Mouse (Mus musculus) forebrain, postnatal 0 days (tissue): Measurements from ENCODE around the gene Selenof. TPM values are rescaled to one million over a fixed set of nuclear protein-coding genes. Genes with fewer than 3 reads are reported as not detected.

Experiments
- ATAC-seq: fragments of 200-750 bp; cut with Nextera tagmentation; 2 replicates; pipeline ENCODE4 v1.8.0; 2017; ENCODE audit warnings: mild to moderate bottlenecking, moderate library complexity
- DNase-seq: peaks from one replicate; pipeline ENCODE4 v3.0.0-alpha.2; 2015
- H3K27ac ChIP-seq: fragments of 300-500 bp; sonication (generic); 2 replicates; pipeline ENCODE4 v1.5.1; 2014; ENCODE audit warnings: low read depth, mild to moderate bottlenecking, antibody characterized with exemption, low read length, moderate library complexity, mixed read lengths
- H3K27me3 ChIP-seq: fragments of 300-500 bp; sonication (generic); 2 replicates; pipeline ENCODE4 v1.6.1; 2014; ENCODE audit warnings: mild to moderate bottlenecking, low read length, mixed read lengths; ENCODE audit not compliant: insufficient read depth
- H3K36me3 ChIP-seq: fragments of 300-500 bp; sonication (generic); 2 replicates; pipeline ENCODE4 v1.6.1; 2014; ENCODE audit warnings: mild to moderate bottlenecking, moderate library complexity; ENCODE audit not compliant: insufficient read depth
- H3K4me1 ChIP-seq: fragments of 300-500 bp; sonication (generic); 2 replicates; pipeline ENCODE4 v1.6.1; 2014; ENCODE audit warnings: antibody characterized with exemption; ENCODE audit not compliant: insufficient read depth
- H3K4me2 ChIP-seq: fragments of 300-500 bp; sonication (generic); 2 replicates; pipeline ENCODE4 v1.6.1; 2014; ENCODE audit warnings: low read depth, mild to moderate bottlenecking, moderate library complexity
- H3K4me3 ChIP-seq: fragments of 300-500 bp; sonication (generic); 2 replicates; pipeline ENCODE4 v1.5.1; 2014; ENCODE audit warnings: low read depth, low read length, mixed read lengths
- H3K9ac ChIP-seq: fragments of 300-500 bp; sonication (generic); 2 replicates; pipeline ENCODE4 v1.6.1; 2014; ENCODE audit warnings: mild to moderate bottlenecking
- H3K9me3 ChIP-seq: fragments of 300-500 bp; sonication (generic); 2 replicates; pipeline ENCODE4 v1.6.1; 2016; ENCODE audit warnings: low read length
- CTCF ChIP-seq: sonication (generic); IDR thresholded peaks from 2 replicates; pipeline ENCODE4 v1.5.1; 2016; ENCODE audit warnings: antibody characterized with exemption, control low read depth, low read depth
- WGBS: fragments of 180-500 bp; shearing (Covaris S2); extraction: QIAGEN DNeasy Blood & Tissue Kit; methylation state at CpG from one replicate; pipeline ENCODE4 v1.1.7; 2014; 5-methylcytosine and 5-hydroxymethylcytosine counted together
- polyA plus RNA-seq: library from polyadenylated mRNA; unstranded; fragments of >200 nt; fragmentation: Nextera tagmentation; extraction: Ambion mirVana; gene quantifications from 2 replicates; pipeline ENCODE4 v1.2.1, GENCODE M21; 2015
- total RNA-seq: library from RNA; depleted of rRNA; stranded (reverse); fragments of >200 nt; gene quantifications from 2 replicates; pipeline ENCODE4 v1.2.3, GENCODE M21; 2014

Selenof gene
- total and polyA plus RNA-seq, 2 experiments from 2014 or later, result 347 to 660 TPM

DNA sequence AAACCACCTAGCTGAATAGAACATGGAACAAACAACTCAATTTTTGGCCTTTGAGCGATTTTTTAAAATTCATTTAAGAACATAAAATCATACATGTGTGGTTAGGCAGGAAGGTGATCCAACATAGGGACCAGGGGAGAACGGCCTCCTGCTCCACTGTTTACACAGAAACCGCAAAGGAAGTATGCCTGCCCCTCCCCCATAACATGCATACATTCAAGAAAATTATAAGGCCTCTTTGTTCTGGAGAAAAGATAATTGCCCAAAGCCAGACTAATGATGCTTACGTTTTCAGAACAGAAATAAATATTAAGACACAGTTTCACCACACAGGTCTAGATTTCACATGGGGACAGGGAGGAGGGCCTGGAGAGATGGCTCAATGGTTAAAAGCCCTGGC, 18.7 kb upstream of the Selenof start:
- no peak for TF ChIP-seq CTCF
- no peaks in the 10 kb centered on the region for H3K27me3 ChIP-seq
- DNase-seq (no peak), ATAC-seq (no peak)
- H3K4me2 ChIP-seq, result no peak overlapping the region
- no peaks in the 10 kb centered on the region for H3K36me3 ChIP-seq
- no peak overlapping the region for H3K27ac ChIP-seq
- no peaks in the 10 kb centered on the region for H3K9me3 ChIP-seq
- peaks cover 12% of the 10 kb centered on the region; the same call in 1 of the 2 replicates for H3K4me1 ChIP-seq
- no peak overlapping the region for H3K9ac ChIP-seq
- 46% methylated on average over 4 of the region's 4 CpGs for WGBS
- H3K4me3 ChIP-seq, result no peak overlapping the region

DNA sequence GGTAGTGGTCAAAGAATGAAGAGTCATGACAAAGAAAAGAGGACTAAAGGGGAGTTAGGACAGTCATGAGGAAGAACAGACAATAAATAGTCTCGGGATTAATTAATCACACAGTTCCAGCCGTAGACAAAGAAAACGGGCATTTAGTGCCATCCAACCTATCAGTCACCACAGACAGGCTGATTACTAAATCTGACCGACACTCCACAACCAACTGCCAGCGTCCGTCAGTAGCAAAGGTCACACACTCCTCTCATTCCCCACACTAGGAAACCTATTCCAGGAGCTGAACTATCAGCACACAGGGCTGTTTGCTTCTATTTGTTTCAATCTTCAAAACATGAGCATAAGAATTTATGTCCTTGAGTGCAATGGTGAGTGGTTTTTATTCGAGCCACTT, 16.2 kb upstream of the Selenof start:
- no peaks in the 10 kb centered on the region for H3K27me3 ChIP-seq
- DNase-seq (no peak), ATAC-seq (no peak)
- no peak overlapping the region for H3K27ac ChIP-seq
- no peak overlapping the region for H3K4me2 ChIP-seq
- no peaks in the 10 kb centered on the region for H3K36me3 ChIP-seq
- H3K9me3 ChIP-seq, result no peaks in the 10 kb centered on the region
- no peak for TF ChIP-seq CTCF
- H3K9ac ChIP-seq, result no peak overlapping the region
- H3K4me1 ChIP-seq, result peaks cover 26% of the 10 kb centered on the region
- H3K4me3 ChIP-seq, result no peak overlapping the region
- WGBS, result 34% methylated on average over 7 of the region's 7 CpGs

DNA sequence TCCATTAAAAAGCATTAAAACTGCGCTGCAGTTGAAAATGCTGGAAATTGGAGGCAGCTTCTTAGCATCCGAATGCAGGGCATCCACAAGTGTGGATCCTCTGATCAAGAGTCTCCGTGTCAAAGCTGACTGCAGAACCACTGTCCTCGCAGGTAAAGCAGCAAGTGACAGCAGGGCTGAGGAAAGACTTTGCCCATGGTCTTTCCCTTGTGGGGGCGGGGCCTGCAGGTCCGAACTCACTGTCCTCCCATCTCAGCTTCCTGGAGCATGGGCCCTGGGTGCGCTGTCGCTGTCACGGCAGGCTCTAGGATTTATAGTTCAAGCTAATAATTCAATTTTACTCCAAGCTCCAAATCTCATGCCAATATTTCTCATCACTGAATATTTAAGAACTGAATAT, 15.6 kb upstream of the Selenof start:
- no peaks in the 10 kb centered on the region for H3K9me3 ChIP-seq
- no peak for ATAC-seq
- 51% methylated on average over 9 of the region's 9 CpGs for WGBS
- H3K27me3 ChIP-seq, result no peaks in the 10 kb centered on the region
- H3K9ac ChIP-seq, result no peak overlapping the region
- peaks cover 26% of the 10 kb centered on the region for H3K4me1 ChIP-seq
- H3K36me3 ChIP-seq, result no peaks in the 10 kb centered on the region
- DNase-seq, result no peak
- no peak overlapping the region for H3K27ac ChIP-seq
- TF ChIP-seq CTCF, result no peak
- H3K4me3 ChIP-seq, result no peak overlapping the region
- H3K4me2 ChIP-seq, result no peak overlapping the region

DNA sequence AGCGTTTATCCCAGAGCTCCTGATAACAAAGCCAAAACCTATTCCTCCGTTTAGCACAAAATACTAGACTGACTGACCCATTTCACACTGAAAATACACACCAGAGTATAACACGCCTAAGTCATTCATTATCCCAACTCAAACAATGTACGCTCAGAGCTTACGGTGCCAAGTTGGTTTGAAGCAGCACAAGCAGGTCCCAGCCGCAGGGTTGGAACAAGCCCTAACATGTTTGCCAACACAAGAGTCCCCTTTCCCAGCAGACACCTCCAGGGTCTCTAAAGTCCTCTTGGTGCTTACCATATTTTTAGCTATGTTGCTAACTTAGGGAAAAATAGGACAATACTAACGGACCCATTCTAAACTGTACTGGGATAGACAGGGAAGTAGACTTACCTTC, 15.0 kb upstream of the Selenof start:
- DNase-seq (no peak), ATAC-seq (no peak)
- Histone ChIP-seq H3K9ac (no peak overlapping the region), H3K27ac (no peak overlapping the region), H3K4me1 (peaks cover 26% of the 10 kb centered on the region), H3K9me3 (no peaks in the 10 kb centered on the region), H3K4me2 (no peak overlapping the region), H3K27me3 (no peaks in the 10 kb centered on the region), H3K4me3 (no peak overlapping the region), H3K36me3 (no peaks in the 10 kb centered on the region)
- no peak for TF ChIP-seq CTCF
- WGBS, result 46% methylated on average over 7 of the region's 7 CpGs

DNA sequence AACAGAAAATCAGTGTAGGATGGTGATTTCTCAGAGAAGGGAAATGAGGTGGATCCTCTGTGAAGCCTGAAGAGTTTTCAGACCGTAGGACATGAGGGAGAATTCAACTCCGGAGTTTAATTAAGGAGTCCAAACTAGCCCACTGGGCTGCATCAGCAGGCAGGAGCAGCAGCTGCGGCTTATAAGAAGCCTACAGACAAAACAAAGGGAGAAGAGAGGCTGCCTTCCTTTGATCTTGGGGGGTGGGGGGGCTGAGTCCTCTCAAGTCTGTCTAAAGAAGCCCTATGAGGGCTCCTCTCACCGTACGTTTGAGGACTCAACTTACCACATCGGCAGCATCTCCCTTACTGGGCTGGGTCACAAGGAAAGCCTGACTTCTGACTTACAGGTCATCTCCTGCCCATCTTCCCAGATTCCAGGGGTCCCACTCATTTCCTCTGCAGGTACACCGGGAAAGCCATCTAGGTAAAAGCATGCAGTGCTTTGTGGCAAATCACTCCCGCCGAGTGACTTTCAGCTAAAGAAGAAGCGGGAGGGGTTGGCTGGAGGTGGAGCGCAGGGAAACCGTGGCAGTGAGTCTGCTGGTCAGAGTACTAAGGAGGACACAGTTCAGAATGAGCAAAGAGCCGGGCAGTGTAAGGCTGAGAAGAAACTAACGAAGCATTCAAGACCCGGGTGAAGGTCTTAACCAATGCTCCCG, 13.3 kb upstream of the Selenof start:
- H3K27ac ChIP-seq, result no peak overlapping the region
- peaks cover 15% of the 10 kb centered on the region for H3K4me1 ChIP-seq
- H3K36me3 ChIP-seq, result no peaks in the 10 kb centered on the region
- ATAC-seq, result 0 out of 2 replicates have a peak, but pooled peaks have one; percentile 18
- H3K4me3 ChIP-seq, result no peak overlapping the region
- 9% methylated on average over 16 of the region's 16 CpGs for WGBS
- H3K9ac ChIP-seq, result peak overlapping the region; percentile 33
- peak overlapping the region; percentile 29 for H3K4me2 ChIP-seq
- DNase-seq, result no peak
- H3K9me3 ChIP-seq, result no peaks in the 10 kb centered on the region
- H3K27me3 ChIP-seq, result no peaks in the 10 kb centered on the region
- TF ChIP-seq CTCF, result no peak

DNA sequence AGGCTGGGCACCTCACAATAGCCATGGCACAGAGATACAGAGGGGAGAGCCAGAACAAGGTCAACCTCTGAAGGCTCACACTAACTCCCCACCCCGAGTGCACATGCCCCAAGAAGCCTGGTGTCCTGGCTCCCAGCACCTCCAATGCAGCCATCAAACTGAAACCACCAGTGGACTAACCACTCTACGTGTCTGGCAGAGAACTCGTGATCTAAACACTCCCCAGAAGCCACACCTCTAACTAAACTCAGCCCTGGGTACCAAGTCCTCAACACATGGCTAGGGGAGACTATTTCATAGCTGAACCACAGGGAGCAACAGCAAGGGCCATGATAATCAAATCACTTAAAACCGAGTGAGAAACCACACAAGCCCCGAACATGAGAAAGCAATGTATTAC, 11.8 kb upstream of the Selenof start:
- Histone ChIP-seq H3K27ac (no peak overlapping the region), H3K27me3 (no peaks in the 10 kb centered on the region), H3K4me1 (peaks cover 15% of the 10 kb centered on the region), H3K4me3 (no peak overlapping the region), H3K9me3 (no peaks in the 10 kb centered on the region), H3K9ac (no peak overlapping the region), H3K4me2 (peak overlapping the region; percentile 13; the same call in 1 of the 2 replicates), H3K36me3 (no peaks in the 10 kb centered on the region)
- ATAC-seq, result no peak
- WGBS, result 39% methylated on average over 5 of the region's 5 CpGs
- no peak for TF ChIP-seq CTCF
- no peak for DNase-seq

DNA sequence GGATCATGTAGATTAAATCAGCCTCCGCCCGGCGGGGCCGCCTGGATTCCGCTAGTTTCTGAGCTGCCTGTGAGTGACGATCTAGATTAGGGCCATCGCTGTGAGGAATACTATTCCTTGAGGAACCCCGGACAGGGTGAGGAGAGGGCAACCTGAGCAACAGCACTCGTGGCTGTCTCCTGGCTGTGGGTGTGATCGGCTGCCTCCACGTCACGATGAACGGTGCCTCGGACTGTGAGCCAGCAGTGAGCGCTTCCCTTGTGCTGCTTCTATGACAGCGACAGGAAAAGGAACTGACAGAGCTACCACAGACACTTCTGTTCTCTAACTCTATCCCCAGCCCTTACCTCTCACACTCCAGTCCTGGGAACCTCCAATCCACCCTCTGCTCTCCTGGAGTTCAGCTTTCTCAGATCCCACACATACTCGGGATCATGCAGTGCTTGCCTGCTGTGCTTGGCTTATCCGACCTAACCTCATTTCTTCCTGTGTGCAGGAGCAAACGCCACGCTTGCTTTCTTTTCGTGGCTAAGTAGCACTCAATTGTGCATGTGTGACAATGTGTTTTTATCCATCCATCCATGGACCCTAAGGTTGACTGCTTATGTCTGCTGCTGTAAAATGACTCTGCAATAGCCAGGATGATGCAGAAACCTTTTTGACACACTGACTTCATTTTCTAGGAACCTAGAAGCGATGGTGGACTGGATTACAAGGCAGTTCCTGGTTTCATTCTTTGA, 8.4 kb upstream of the Selenof start:
- Histone ChIP-seq H3K9ac (no peak overlapping the region), H3K27me3 (no peaks in the 10 kb centered on the region), H3K27ac (no peak overlapping the region), H3K4me3 (no peak overlapping the region), H3K36me3 (no peaks in the 10 kb centered on the region), H3K9me3 (no peaks in the 10 kb centered on the region), H3K4me2 (no peak overlapping the region), H3K4me1 (peaks cover 12% of the 10 kb centered on the region)
- WGBS, result 63% methylated on average over 22 of the region's 22 CpGs
- DNase-seq, result no peak
- TF ChIP-seq CTCF, result no peak
- peak; percentile 19; the same call in 1 of the 2 replicates for ATAC-seq
